Mouse (Mus musculus) liver, embryonic 11.5 days (tissue): ENCODE data around the gene Tent5a. TPM values are rescaled to one million over a fixed set of nuclear protein-coding genes. Genes with fewer than 3 reads are reported as not detected.

Source experiments
- polyA plus RNA-seq: library from polyadenylated mRNA; unstranded; fragments of >200 nt; fragmentation: Nextera tagmentation; extraction: Ambion mirVana; gene quantifications from 2 replicates; pipeline ENCODE4 v1.2.1, GENCODE M21; 2014

Tent5a gene
- polyA plus RNA-seq, 1 experiment from 2014 or later: 14.4 TPM

Other genes starting within 250 kb of the Tent5a start
- gene Gm11114, start 14.6 kb downstream of the Tent5a start, polyA plus RNA-seq: not detected in 2 replicates